Mouse (Mus musculus): Measurements from ENCODE around the gene Tnp1. TPM values are rescaled to one million over a fixed set of nuclear protein-coding genes. Genes with fewer than 3 reads are reported as not detected.

Gene Tnp1
- polyA plus RNA-seq, 1 experiment: not detected

- H3K79me2 ChIP-seq (ENCODE audit: control insufficient read depth, insufficient read depth): no peaks in the 10 kb centered on the region
Observed at GRCm38 (mm10) chr1:72992209-72992608, 23.5 kb downstream of the Tnp1 start.

DNA sequence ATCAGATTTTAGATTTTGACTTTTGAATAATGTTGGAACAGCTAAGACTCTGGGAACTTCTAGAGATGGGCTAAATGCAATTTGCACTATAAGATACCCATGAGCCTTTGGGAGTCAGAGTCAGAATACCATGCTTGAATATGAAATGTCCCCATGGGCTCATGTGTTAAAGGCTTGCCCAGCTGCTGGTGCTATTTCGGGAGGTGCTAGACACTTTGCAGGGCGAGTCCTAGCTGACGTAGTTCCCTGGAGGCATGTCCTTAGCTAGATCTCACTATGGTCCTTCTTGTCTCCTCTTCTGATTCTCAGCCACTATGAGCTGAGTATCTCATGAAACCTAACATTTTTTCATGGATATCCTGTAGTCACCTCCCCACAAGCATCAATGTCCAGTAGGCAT lies 26.8 kb downstream of the Tnp1 start:
- Histone ChIP-seq H3K4me3 (ENCODE audit: insufficient read depth, poor library complexity, severe bottlenecking) (no peak overlapping the region), H3ac (ENCODE audit: control insufficient read depth, insufficient read length, low read depth) (no peak overlapping the region), H3K36me3 (ENCODE audit: control insufficient read depth, insufficient read depth) (no peaks in the 10 kb centered on the region), H3K27me3 (ENCODE audit: control insufficient read depth, insufficient read depth, insufficient read length) (no peaks in the 10 kb centered on the region), H3K79me3 (ENCODE audit: low read depth) (no peaks in the 10 kb centered on the region), H3K79me2 (ENCODE audit: control insufficient read depth, insufficient read depth) (no peaks in the 10 kb centered on the region)
- TF ChIP-seq CEBPB (IDR thresholded peaks at IDR 0.05; ENCODE audit: low read depth) (no peak), MYOG (IDR thresholded peaks at IDR 0.05; ENCODE audit: control insufficient read depth, extremely low read depth, insufficient read length) (no peak), FOSL1 (IDR thresholded peaks at IDR 0.05; ENCODE audit: insufficient read depth, low read length, poor library complexity, severe bottlenecking) (no peak), CTCF (IDR thresholded peaks at IDR 0.05; ENCODE audit: control insufficient read depth, insufficient read depth, insufficient read length) (no peak), MYOD1 (IDR thresholded peaks at IDR 0.05; ENCODE audit: control insufficient read depth, insufficient read length, low read depth) (no peak), MAX (IDR thresholded peaks at IDR 0.05) (no peak), USF1 (IDR thresholded peaks at IDR 0.05; ENCODE audit: low read depth) (no peak)

More at GRCm38 (mm10) chr1:72992209-72992608, 23.5 kb downstream of the Tnp1 start:
- Histone ChIP-seq H3ac (ENCODE audit: control insufficient read depth, insufficient read length, low read depth) (no peak overlapping the region), H3K27me3 (ENCODE audit: control insufficient read depth, insufficient read depth, insufficient read length) (no peaks in the 10 kb centered on the region), H3K79me3 (ENCODE audit: low read depth) (no peaks in the 10 kb centered on the region), H3K36me3 (ENCODE audit: control insufficient read depth, insufficient read depth) (no peaks in the 10 kb centered on the region), H3K4me3 (ENCODE audit: insufficient read depth, poor library complexity, severe bottlenecking) (no peak overlapping the region)
- TF ChIP-seq USF1 (IDR thresholded peaks at IDR 0.05; ENCODE audit: low read depth) (no peak), CEBPB (IDR thresholded peaks at IDR 0.05; ENCODE audit: low read depth) (no peak), MAX (IDR thresholded peaks at IDR 0.05) (no peak)

DNA sequence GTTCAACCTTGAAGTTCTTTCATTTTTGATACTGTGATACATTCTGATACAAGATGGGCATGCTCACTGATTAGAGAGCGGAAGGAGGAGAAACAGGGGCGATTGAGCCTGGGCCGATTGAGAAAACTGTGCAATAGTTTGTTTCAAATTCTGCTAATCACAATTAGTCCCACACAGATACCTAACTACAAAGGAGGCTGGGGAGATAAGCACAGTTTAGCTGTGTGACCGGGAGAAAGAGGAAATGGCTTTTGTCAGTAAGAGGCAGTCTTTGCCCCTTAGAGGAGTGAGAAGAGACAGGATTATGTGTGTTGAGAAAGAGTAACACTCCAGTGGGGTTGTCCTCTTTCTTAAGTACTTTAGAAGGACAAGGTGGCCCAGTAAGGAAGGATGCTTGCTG lies 29.0 kb downstream of the Tnp1 start:
- Histone ChIP-seq H3K79me2 (ENCODE audit: control insufficient read depth, insufficient read depth) (no peaks in the 10 kb centered on the region), H3K36me3 (ENCODE audit: control insufficient read depth, insufficient read depth) (no peaks in the 10 kb centered on the region), H3ac (ENCODE audit: control insufficient read depth, insufficient read length, low read depth) (no peak overlapping the region), H3K4me3 (ENCODE audit: insufficient read depth, poor library complexity, severe bottlenecking) (no peak overlapping the region), H3K79me3 (ENCODE audit: low read depth) (no peaks in the 10 kb centered on the region), H3K27me3 (ENCODE audit: control insufficient read depth, insufficient read depth, insufficient read length) (no peaks in the 10 kb centered on the region)
- no peak for TF ChIP-seq FOSL1 (IDR thresholded peaks at IDR 0.05; ENCODE audit: insufficient read depth, low read length, poor library complexity, severe bottlenecking)
- TF ChIP-seq USF1 (IDR thresholded peaks at IDR 0.05; ENCODE audit: low read depth): no peak
- TF ChIP-seq MAX (IDR thresholded peaks at IDR 0.05): no peak
- no peak for TF ChIP-seq CTCF (IDR thresholded peaks at IDR 0.05; ENCODE audit: control insufficient read depth, insufficient read depth, insufficient read length)
- no peak for TF ChIP-seq MYOD1 (IDR thresholded peaks at IDR 0.05; ENCODE audit: control insufficient read depth, insufficient read length, low read depth)
- TF ChIP-seq CEBPB (IDR thresholded peaks at IDR 0.05; ENCODE audit: low read depth): no peak
- no peak for TF ChIP-seq MYOG (IDR thresholded peaks at IDR 0.05; ENCODE audit: control insufficient read depth, extremely low read depth, insufficient read length)

DNA sequence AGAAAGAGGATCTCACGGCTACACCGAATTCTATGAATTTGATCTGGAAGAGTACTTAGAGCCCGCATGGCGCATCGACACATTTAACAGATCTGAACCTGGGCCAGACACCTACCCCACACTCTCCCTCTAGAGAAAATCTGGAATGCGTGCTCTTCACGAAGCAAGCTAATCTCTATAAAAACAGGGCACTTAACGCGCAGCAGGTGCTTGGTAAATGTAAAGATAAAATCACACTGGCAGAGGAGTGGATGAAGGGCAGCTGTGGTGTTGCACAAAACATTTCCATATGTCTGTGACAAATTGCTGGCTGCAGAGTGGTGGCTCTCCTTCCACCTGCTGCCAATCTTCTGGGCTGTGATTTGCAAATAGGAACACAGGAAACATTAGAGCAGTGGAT lies 36.8 kb downstream of the Tnp1 start:
- H3K27me3 ChIP-seq (ENCODE audit: control insufficient read depth, insufficient read depth, insufficient read length): no peaks in the 10 kb centered on the region
- no peak for TF ChIP-seq USF1 (IDR thresholded peaks at IDR 0.05; ENCODE audit: low read depth)
- TF ChIP-seq MAX (IDR thresholded peaks at IDR 0.05): no peak
- TF ChIP-seq CEBPB (IDR thresholded peaks at IDR 0.05; ENCODE audit: low read depth): no peak
- TF ChIP-seq FOSL1 (IDR thresholded peaks at IDR 0.05; ENCODE audit: insufficient read depth, low read length, poor library complexity, severe bottlenecking): no peak
- TF ChIP-seq CTCF (IDR thresholded peaks at IDR 0.05; ENCODE audit: control insufficient read depth, insufficient read depth, insufficient read length): no peak
- TF ChIP-seq MYOG (IDR thresholded peaks at IDR 0.05; ENCODE audit: control insufficient read depth, extremely low read depth, insufficient read length): no peak
- TF ChIP-seq MYOD1 (IDR thresholded peaks at IDR 0.05; ENCODE audit: control insufficient read depth, insufficient read length, low read depth): no peak
- no peak overlapping the region for H3K4me3 ChIP-seq (ENCODE audit: insufficient read depth, poor library complexity, severe bottlenecking)
- H3K79me3 ChIP-seq (ENCODE audit: low read depth): no peaks in the 10 kb centered on the region
- H3ac ChIP-seq (ENCODE audit: control insufficient read depth, insufficient read length, low read depth): no peak overlapping the region
- H3K79me2 ChIP-seq (ENCODE audit: control insufficient read depth, insufficient read depth): no peaks in the 10 kb centered on the region
- no peaks in the 10 kb centered on the region for H3K36me3 ChIP-seq (ENCODE audit: control insufficient read depth, insufficient read depth)

DNA sequence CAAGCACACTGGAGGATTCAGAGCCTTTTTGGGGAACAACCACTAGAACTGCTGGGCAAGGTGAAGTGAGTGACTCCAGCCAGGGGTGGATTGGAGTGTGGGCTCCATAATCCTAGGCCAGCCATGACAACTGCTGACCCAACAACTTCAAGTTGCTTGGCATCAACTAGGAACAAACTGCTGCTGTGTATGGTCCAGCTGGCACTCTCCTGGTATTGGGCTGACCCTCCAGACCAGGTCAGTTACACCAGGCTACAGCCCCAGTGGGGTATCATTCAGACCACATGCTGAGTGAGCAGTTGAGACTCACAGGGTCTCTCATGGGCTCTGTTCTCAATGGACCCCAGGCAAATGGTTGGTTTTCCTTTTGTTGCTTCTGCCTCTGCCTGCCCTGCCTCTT lies 41.5 kb downstream of the Tnp1 start:
- H3K4me3 ChIP-seq (ENCODE audit: insufficient read depth, poor library complexity, severe bottlenecking): no peak overlapping the region
- H3ac ChIP-seq (ENCODE audit: control insufficient read depth, insufficient read length, low read depth): no peak overlapping the region
- no peak for TF ChIP-seq CEBPB (IDR thresholded peaks at IDR 0.05; ENCODE audit: low read depth)
- no peaks in the 10 kb centered on the region for H3K27me3 ChIP-seq (ENCODE audit: control insufficient read depth, insufficient read depth, insufficient read length)
- no peaks in the 10 kb centered on the region for H3K36me3 ChIP-seq (ENCODE audit: control insufficient read depth, insufficient read depth)
- no peaks in the 10 kb centered on the region for H3K79me2 ChIP-seq (ENCODE audit: control insufficient read depth, insufficient read depth)
- no peaks in the 10 kb centered on the region for H3K79me3 ChIP-seq (ENCODE audit: low read depth)

DNA sequence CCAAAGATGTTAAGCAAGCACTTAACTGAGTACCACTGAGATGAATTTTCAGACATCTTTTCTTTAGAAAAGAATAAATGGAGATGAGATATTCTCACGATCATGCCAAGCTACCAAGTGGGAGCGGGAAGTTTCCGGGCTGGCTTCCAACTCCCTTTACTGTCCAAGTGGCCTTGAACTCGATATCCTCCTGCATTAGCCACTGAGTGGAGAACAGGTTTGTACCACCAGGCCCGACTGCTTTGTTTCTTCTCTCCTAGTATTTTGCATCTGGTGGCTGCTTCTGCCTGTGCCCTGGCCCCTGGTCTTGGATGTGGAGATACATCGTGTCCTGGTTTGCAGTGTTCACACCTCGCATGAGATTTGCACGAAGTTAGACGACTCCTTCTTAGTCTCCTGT lies 45.2 kb downstream of the Tnp1 start:
- Histone ChIP-seq H3K36me3 (ENCODE audit: control insufficient read depth, insufficient read depth) (no peaks in the 10 kb centered on the region), H3K79me2 (ENCODE audit: control insufficient read depth, insufficient read depth) (no peaks in the 10 kb centered on the region), H3K79me3 (ENCODE audit: low read depth) (no peaks in the 10 kb centered on the region), H3K27me3 (ENCODE audit: control insufficient read depth, insufficient read depth, insufficient read length) (no peaks in the 10 kb centered on the region), H3K4me3 (ENCODE audit: insufficient read depth, poor library complexity, severe bottlenecking) (no peak overlapping the region), H3ac (ENCODE audit: control insufficient read depth, insufficient read length, low read depth) (no peak overlapping the region)
- no peak for TF ChIP-seq MAX (IDR thresholded peaks at IDR 0.05)
- TF ChIP-seq MYOG (IDR thresholded peaks at IDR 0.05; ENCODE audit: control insufficient read depth, extremely low read depth, insufficient read length): no peak
- TF ChIP-seq MYOD1 (IDR thresholded peaks at IDR 0.05; ENCODE audit: control insufficient read depth, insufficient read length, low read depth): no peak
- TF ChIP-seq CTCF (IDR thresholded peaks at IDR 0.05; ENCODE audit: control insufficient read depth, insufficient read depth, insufficient read length): no peak
- TF ChIP-seq USF1 (IDR thresholded peaks at IDR 0.05; ENCODE audit: low read depth): no peak
- TF ChIP-seq CEBPB (IDR thresholded peaks at IDR 0.05; ENCODE audit: low read depth): no peak
- TF ChIP-seq FOSL1 (IDR thresholded peaks at IDR 0.05; ENCODE audit: insufficient read depth, low read length, poor library complexity, severe bottlenecking): no peak

All from C2C12 (cell line).